Mouse (Mus musculus): ENCODE measurements around the gene Palm2.
A peak's percentile ranks its signal among the peaks of the same experiment; 100 is the strongest.

The Palm2 gene

DNA sequence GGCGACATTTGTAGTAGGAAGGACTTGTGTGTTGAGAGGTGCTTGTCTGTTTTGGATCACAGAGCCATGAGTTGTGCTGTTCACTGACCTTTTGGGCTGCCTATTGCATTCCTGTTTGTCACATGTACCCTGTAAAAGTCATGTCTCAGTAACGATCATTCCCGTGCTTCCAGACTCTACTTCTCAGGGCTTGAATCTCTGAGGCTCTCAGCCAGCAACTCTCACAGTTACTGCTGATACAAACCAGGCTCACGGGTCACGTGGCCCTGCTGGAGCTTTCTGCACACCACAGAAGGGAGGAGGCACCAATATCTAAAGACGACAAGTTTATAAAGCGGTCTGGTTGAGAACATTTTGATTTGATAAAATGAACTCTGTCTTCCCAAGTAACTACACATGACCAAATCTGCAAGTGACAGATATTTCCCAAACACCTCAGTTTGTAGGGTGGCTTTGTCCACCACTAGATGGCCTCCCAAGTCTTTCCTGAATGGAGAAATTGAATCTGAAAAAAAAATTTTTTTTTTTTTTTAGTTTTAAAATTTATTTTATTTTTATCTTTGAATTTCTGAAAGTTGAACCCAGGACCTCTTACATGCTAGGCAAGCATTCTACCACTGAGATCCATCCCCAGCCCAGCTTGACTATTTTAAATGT, 236.9 kb downstream of the Palm2 start:
- DNase-seq (ENCODE audit: low spot score in 2 of 2), result no peak

DNA sequence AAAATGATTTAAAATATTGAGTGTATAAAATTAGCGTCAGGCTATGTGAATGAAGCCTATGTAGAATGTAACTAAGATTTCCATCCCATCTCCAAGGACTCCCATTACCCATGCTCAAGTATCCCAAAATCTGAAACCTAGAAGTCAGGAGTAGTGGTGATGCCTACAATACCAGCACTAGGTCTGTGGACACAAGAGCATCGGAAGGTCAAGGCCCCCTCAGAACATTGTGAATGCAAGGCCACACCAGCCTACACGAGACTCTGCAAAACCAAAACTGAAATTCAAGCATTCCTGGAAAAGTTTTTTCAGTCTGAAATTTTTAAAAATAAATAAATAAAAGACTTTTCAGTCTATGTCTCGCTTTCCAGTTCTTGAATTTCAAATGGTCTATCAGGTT, 238.5 kb downstream of the Palm2 start:
- no peak for DNase-seq (ENCODE audit: low spot score in 2 of 2)

DNA sequence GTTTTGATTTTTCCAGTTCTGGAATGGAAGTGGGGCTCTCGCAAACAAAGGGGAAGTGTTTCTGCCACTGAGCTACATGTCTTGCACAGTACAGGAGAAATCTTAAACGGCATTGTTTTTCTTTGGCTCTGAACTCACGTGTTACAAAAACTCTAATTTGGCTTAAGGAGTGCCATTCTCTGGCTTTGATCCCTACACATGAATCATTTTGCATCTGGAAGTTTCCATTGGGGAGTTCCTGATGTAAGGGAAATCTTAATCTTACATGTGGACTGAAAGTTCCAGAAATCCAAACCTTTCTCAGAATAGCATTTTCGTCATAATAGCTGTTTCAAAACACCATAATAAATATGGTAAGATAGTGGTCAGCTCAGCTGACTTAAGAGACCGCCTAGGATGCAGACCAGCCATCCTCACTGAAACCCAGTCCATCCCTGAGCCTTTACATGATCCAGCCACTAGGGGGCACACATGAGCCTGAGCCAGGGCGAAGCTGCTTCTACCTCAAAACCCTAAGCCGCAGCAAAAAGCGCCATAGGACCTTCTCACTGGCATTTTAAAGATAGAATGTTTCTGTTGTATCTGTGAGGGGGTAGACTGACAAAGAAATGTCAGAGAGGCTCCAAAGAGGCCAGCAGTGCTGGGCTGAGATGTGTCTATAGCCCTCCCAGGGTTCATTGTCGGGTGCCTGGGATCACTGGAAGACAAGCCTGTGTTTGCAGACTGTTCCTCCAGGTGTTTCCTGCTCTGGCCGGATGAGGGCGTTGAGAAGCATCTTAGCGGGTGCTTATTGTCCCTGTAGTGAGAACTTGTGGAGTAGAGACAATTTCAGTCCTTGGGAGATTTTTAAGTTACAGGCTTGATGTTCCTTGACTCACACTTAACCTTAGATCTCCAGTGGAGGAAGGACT, 239.2 kb downstream of the Palm2 start:
- DNase-seq (ENCODE audit: low spot score in 2 of 2), result peak; percentile 64 to 88

DNA sequence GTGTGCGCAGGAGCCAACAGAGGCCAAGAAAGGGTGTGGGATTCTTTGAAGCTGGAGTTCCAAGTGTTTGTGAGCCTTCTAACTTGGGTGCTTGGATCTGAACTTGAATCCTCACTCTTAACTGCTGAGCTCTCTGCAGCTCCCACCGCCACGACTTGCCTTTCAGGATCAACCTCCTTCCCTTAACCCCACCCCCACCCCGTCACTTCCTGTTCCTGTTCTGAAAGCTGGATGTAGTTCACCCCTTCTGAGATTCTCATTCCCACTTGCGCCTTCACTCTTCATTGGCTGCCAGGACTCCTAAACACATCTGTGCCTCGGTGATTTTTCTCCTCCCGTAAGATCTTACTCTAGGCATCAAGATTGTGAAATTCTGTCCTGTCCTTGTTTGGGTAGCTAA, 240.3 kb downstream of the Palm2 start:
- no peak for DNase-seq (ENCODE audit: low spot score in 2 of 2)

DNA sequence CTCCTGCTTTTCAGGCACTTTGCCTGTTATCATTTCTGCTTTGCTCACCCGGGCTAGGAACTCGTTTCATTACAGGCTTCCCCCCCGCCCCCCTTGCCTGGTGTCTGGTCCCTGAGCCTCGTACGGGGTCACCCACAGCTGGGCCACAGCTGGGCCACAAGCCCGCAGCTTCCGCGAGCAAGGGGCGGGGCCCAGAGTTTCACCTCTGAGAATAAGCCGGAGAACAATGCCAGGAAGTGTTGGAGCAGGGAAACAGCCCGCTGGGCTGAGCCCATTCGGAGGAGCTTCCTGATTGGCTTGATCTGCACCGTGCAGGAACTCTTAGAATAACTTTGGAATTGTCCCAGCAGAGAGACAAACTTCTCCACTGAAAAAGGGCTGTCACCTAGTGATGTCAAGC, 241.3 kb downstream of the Palm2 start:
- peak; percentile 11 to 20 for DNase-seq (ENCODE audit: low spot score in 2 of 2)

DNA sequence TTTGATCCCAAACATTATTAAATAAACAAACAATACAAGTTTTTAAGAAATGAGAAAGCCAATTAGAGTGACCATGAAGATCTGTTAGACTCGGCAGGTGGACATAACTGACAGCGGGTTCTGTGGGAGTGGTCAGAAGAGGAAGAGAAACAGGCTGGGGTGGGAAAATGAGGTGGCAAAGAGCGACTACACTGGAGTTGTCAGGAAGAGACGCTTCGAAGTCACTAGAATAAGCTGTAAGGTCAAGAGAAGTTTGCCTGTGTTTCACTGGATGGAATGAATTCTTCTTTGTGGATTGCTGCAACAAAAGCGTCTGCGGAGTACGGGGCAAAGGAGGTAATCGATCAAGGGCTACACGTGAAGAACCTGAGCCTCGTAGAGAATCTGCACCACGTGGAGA, 243.9 kb downstream of the Palm2 start:
- DNase-seq (ENCODE audit: low spot score in 2 of 2), result no peak

DNA sequence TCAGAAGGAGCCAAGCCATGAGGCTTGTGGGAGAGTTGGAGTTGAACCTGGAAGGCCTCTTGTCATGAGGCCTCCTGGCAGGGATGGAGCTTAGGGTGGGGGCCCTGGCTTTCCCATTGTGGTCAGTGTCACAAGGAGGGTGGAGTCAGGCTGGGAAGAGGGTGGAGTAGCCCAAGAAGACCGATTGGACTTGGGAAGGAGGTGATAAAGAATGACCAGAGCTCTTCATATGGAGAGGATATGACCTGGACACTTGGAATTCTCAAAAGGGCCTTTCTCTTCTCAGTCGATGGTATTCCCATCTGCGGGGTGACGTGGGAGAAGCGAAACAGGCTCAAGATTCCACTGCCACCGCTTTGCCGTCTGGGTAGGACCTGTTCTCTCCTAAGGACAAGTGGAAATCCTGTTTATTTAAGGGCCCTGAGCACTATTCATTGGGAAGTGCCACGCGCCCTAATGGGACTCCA, 245.0 kb downstream of the Palm2 start:
- no peak for DNase-seq (ENCODE audit: low spot score in 2 of 2)

DNA sequence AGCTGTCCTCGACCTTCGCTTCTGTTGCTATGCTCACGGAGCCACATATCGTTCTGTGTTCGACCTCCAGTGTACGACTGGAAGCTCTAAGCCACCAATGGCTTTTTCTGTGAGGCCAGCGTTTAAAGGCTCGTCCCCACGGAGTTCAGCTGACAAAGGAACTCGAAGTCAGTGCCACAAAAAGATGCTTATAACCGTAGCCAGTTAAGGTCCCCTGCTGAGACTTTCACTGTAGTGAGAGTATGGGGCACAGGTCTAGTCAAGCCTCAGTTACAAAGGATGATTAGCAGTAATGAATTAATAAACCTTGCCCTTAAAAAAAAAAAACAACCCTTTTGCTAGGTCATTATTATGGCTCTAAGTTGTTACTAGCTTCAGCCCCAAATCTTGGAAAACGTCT, 246.1 kb downstream of the Palm2 start:
- DNase-seq (ENCODE audit: low spot score in 2 of 2), result no peak

DNA sequence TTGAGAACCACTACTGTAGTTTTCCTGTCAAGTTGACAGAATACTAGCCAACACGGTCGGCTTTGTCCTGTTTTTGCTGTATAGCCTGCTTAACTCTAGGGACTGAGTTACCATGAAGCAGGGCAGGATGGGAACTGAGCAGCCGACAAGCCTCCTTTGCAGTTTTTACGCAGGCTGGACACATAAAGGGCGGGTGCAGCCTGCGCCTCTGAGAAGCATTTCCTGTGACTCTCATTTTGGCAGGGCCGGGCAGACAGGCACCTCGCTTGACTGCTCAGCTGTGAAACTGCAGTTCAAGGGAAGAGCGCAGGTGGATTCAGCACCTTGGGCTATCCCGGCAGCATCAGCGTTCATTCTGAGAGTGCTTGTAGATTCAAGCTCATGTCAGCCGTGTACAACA, 247.5 kb downstream of the Palm2 start:
- peak in 1 of 2 experiments; percentile 76 for DNase-seq (ENCODE audit: low spot score in 2 of 2)

DNA sequence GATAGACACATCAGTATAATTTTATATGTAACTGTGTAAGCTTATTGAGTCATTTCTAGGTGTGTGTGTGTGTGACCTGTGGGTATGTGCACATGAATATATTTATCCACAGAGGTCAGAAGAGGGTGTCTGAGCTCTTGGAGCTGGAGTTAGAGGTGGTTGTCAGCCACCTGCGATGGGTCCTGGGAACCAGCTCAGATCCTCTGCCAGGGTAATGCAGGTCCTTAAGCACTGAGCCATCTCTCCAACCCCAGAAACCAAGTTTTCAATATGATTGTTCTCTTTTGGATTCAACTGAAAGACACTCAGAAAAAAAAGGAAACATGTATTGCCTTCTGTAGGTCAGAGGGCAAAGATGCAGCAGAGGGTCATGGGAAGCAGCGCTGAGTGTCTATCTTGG, 248.3 kb downstream of the Palm2 start:
- DNase-seq (ENCODE audit: low spot score in 2 of 2), result no peak

DNA sequence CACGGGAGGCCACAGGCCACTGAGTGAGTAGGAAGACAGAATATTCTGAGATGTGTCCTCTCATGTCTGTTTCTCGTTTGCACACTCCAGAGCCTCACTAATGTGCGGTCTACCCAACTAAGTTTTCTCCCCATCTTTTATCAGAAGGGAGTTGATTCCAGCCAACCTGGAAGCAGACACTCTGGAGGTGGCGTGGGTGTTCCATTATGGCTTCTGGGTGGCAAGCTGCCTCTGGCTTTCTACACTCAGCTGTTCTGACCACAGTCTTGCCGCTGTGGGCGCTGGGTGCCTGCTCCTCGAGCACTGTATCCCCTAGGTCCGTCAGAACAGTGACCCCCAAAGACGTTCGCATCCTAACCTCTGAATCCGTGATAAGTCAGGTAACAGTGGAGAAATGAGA, 248.9 kb downstream of the Palm2 start:
- no peak for DNase-seq (ENCODE audit: low spot score in 2 of 2)

DNA sequence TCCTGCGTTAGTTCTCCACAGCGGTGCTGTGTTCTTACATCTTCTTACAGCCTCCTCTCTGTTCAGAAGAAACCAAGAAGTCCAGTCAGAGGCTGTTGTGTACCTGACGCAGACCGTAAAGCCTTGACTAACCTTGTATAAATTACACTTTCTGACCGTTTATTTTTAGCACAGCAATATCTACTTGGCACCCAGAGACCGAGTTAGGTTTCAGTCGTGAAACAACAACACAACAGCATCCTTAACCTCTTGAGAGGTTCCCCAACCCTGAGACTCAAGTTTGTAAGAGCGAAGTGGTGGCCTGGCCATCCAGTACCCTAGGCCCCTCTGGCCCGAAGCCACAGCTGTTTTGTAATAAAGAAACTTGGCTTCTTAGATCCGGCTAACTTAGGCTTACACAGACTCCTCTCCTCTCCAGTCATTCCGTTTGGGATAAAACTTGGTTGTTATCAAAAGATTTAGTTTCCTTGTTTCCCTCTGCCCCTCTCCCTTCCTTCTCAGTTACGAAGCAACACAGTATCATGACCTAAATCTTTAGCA, 250.7 kb downstream of the Palm2 start:
- no peak for DNase-seq (ENCODE audit: low spot score in 2 of 2)

DNA sequence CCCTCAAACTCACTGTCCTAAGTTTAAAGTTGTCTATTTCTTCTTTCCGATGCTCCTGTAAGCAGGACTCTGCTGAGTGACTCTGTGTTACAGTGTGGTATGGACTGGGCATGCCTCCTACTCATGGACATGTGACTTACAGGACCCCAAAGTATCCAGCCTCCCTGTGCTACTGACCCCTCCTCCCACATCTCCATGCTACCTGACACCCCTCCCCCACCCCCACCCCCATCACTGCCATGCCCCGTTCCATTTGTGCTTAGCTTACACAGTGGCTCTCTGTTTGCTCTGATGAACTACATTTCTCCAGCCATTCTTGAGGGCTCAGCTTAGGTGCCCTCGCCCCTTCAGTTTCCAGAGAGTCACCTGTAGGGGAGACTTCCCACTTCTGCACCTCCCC, 252.7 kb downstream of the Palm2 start:
- DNase-seq (ENCODE audit: low spot score in 2 of 2), result no peak

DNA sequence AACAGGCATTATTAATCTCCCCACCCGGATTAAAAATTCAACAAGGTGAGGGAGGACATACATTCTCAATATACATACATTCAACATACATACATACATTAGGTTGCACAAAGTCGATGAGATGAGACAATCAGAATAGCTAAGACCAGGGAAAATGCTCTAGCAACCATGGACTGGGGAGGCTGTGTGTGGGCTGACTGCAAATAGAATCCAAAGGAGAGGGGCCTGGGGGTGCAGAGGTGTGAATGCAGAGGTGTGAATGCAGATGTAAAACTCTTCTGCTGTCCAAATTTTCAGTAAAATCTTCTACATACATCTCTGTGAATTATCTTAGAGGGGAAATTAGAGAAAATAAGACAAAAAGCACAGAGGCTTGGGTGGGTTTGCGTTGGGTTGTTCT, 253.5 kb downstream of the Palm2 start:
- DNase-seq (ENCODE audit: low spot score in 2 of 2), result no peak

DNA sequence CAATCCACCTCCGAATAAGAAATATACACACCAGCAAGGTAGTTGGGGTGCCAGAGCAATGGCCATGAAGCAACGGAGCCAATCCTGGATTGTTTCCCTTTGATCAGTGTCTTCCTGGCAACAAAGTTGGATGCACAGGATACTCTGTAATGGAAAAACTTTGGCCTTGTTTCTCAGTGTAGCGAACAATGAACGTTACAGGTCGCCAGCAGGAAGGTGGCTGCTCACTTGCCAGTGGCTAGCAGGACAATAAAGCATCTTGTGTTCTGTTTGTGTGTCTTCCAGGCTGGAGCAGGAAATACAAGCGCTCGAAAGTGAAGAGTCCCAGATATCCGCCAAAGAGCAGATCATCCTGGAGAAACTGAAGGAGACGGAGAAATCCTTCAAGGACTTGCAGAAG, 254.1 kb downstream of the Palm2 start:
- DNase-seq (ENCODE audit: low spot score in 2 of 2), result no peak

DNA sequence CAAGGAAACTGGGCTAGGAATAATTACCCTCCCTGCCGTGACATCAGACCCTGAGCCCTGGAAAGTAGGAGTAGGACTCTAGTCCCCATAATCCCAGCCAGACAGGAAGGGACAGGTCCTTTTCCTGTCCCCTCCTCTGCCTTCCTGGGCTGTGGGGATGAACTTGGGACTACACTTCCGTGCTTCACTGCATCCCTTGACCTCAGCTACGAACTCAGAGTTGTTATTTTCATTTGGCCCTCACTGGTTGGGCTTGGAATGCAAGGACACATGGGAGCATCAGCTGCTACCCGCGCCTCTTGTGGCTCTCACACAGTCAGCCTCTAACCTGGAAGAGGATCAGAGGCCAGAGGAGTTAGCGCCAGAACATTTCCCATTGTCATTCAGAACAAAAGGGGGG, 256.0 kb downstream of the Palm2 start:
- DNase-seq (ENCODE audit: low spot score in 2 of 2), result no peak

DNA sequence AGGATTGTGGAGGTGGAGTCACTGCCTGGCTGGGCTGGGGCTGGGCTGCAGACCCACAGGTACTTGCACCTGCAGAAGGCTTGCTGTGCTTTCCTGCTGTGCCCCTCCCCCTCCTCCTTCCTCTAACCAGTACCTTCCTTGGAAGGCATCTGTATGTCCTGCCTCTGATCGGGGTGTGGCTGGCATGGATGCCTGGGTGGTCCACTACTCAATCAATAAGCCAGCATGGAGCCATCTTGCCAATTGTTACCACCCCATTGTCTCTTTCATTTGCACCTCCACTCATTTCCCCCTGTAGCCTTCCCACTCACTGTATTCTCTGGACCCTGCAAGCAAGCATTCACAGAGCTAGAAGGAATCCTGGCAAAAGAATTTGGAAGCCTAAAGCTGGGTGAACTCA, 256.8 kb downstream of the Palm2 start:
- no peak for DNase-seq (ENCODE audit: low spot score in 2 of 2)

DNA sequence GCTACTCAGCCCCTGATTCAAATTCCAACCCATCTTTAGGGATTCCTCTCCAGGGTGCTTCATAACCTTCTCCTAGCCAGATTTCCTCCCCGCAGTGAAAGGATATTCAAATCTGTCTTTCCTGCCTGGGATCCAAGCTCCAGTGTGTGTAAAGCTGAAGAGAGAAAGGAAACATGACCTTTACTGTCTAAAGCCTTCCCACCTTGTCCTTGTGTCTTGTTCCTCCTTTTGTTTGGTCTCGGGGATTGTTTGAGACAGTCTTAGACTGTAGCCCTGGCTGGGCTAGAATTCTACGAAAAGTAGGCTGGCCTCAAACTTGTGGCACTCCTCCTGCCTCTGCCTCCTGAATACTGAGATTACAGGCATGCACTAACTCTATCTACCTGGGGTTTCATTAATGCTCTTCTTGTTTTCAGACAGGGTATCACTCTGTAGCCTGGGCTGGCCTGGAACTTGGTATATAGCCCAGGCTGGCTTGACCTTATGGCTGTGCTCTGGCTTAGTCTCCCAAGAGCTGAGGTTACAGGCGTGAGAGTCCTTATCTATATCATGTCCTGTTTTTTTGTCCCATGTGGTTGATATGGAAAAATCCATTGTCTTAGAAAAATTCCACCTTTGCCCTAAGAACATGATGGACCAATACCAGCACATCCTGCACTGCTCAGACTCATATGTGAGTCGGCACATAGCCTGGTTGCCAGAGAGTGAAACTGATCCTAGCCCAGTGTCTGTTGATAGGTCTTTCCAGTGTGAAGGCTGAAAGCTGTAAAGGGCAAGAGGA, 260.5 kb downstream of the Palm2 start:
- DNase-seq (ENCODE audit: low spot score in 2 of 2), result no peak

DNA sequence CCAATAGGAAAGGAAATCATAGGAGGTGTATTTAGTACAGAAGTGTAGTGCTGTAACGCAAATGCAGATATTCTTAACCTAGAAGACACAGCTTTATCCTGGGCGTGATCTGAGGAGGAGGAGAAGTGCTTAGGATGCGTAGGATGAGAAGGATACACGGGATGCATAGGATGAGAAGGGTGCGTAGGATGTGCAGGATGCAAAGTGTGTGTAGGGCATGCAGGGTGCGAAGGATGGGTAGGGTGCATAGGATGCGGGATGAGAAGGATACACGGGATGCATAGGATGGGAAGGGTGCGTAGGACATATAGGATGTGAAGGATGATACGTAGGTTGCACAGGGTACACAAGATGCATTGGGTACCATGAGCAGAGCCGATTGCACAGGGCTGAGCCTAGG, 262.9 kb downstream of the Palm2 start:
- DNase-seq (ENCODE audit: low spot score in 2 of 2), result no peak

DNA sequence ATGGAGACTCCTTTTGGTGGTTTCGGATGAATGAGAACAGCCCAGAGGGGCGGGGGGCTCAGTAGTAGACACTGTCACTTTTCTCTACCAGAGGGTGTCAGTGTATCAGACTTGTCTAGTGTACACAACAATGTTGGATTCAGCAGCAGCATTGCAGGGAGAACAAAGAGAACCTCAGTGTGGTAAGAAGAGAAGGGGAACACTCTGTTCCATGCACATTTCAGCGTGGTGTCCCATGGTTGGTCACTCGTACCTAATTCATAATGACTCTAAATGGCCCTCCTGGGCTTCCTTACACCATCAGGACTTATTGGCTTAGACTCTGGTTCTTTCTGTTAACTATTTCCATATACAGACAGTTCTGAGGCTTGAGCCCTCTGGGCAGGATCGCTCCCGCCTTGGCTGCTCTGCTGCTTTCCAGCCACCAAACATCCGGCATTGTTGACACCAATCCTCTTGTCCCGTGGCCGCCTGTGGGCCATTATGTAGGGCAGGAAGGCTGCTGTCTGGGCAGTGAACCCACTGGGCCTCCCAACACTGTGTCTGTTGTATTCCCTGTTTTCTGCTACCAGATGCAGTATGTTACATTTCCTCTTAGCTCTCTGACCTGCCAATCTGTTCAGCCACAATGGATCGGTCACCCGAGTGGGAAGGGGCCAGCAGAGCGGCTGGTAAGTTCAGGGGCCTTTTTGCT, 264.0 kb downstream of the Palm2 start:
- DNase-seq (ENCODE audit: low spot score in 2 of 2), result no peak

DNA sequence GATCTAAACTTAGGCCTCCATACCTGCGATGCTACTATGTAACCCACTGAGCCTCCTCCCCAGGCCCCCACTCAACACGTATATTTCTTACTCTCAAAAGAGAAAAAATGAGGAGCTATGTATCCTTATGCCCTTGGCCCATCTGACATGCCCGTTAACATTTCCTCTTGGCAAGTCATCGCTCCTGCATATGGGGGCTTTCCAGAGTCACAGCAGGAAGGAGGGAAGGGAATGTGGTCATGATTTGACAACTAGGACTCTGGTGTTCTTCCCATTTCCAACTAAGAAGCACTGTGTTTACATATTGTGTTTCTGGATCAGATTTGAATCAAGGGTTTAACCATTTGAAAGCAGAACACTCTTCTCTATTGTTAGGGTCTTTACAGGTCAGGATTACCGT, 267.5 kb downstream of the Palm2 start:
- no peak for DNase-seq (ENCODE audit: low spot score in 2 of 2)
